Mouse (Mus musculus): Measurements from ENCODE around the gene Gjb2. TPM values are rescaled to one million over a fixed set of nuclear protein-coding genes. Genes with fewer than 3 reads are reported as not detected.

Gene Gjb2
- not detected in 2 replicates for total RNA-seq (2017)

DNA sequence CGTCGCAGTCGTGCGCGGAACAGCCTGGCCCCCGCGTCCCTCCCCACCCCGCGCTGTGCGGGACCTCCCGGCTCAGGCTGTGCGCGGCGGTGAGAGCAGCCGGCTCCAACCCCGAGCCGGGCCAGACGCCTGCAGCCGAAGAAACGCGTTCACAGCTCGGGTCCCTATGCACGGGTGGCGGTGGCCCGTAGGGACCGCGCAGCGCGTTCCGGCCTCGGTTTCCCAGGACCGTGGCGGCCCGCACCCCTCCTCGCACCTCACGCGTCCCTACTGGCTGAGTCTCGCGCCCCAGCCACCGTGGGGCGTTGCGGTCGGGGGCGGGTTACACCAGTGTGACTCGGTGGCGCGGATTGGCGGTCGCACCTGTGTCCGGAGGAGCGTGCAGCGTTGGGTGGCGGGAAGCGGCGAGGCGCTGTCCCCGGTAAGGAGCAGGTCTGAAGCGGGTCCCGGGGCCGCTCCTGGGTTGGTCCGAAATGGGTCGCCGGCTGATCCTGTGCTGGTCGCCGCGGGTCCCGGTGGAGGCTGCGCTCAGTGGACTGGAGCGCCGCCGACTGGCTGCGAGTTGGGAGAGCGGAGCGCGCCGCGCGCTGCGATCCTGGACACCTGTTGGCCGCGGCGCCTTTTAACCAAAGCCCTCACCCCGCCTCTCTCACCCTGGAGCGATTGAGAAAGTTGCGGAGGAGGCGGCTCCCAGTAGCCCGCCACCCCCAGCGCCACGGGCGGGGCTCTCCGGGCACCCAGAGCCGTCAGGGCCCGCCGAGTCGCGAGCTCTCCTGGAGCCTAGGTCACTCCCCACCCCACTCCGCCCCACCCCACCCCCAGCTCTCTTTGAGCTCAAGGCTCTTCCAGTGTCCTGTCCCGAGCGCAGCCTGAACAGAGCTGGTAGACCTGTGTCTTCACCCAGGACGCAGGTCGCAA, at the start of gene Gjb2:
Gene Gjb2, minus strand, starts transcription at position 597 of the 918 bp plus-strand sequence.
- ATAC-seq (replicated peaks; ENCODE audit: low read depth, poor library complexity, severe bottlenecking): peak; percentile 39

GRCm38 (mm10) chr14:57145741-57146140, 41.2 kb upstream of the Gjb2 start:
- no peak for ATAC-seq (replicated peaks; ENCODE audit: low read depth, poor library complexity, severe bottlenecking)

- no peak for ATAC-seq (replicated peaks; ENCODE audit: low read depth, poor library complexity, severe bottlenecking)
These were observed 30.8 kb upstream of the Gjb2 start for GRCm38 (mm10) chr14:57135265-57135664.

- no peak for ATAC-seq (replicated peaks; ENCODE audit: low read depth, poor library complexity, severe bottlenecking)
These were observed 28.7 kb upstream of the Gjb2 start, which contains the start of gene Gjb6 for GRCm38 (mm10) chr14:57133161-57133661. Gene Gjb6 (minus strand): TSS chr14:57133611.

GRCm38 (mm10) chr14:57127383-57127782, 22.9 kb upstream of the Gjb2 start:
- ATAC-seq (replicated peaks; ENCODE audit: low read depth, poor library complexity, severe bottlenecking): no peak

- ATAC-seq (replicated peaks; ENCODE audit: low read depth, poor library complexity, severe bottlenecking): no peak
These were observed 17.8 kb upstream of the Gjb2 start for GRCm38 (mm10) chr14:57122295-57122694.

DNA sequence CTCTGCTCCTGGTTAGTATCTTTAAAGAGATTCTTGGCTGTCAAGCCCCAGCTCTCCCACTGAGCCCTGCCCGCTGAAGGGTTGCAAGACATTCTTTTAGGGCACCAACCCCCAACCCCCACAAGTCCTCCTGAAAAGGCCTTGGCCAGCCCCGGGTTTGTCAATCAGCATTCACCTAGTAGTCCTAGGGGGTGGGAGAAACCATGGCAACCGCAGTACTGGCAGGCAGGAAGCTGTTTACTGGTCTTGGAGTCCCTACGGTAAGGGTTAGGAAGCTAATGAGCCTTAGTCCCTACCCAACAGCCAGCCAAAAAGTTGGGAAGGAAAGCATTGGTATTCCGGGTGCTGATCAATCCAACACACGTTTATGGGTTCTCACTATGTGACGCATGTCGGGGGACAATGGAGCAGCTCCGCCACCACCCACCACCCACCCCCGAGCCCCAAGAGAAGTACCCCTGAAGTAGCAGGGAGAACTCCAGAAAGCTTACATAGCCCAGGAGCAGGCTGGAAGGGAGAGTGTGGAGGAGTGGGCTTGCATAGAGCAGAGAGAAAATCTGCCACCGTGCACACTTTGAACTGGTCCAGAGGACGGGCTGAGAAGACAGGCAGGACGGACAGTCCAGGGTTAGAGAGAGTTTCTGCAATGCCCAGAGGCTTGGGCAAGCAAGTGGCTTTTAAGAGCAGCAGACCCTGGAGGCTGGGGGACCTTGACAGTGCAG, 11.5 kb upstream of the Gjb2 start, which contains the start of gene Gm4491:
Gene Gm4491, minus strand, starts transcription at position 61 of the 722 bp plus-strand sequence.
- ATAC-seq (replicated peaks; ENCODE audit: low read depth, poor library complexity, severe bottlenecking): no peak

DNA sequence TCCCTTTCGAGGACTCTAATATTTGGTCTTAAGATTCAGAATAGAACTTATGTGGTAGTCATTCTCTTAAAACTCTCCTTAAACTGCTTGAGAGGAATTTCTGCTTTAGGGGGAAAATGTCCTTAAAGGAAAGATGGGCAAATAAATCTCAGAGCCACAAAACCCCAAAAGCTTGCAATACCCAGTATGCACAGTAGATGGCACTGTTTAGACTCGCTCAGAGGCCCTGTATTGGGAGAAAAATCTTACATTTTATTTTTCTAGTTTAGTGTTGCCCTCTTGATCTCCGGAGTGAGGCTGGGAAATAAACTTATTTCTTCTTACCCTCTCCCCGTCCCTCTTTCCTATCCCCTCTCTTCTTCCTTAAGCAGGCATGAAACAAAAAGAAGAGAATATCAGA, 4.7 kb upstream of the Gjb2 start:
- ATAC-seq (replicated peaks; ENCODE audit: low read depth, poor library complexity, severe bottlenecking): peak; percentile 61; the same call in 1 of the 2 replicates

- no peak for ATAC-seq (replicated peaks; ENCODE audit: low read depth, poor library complexity, severe bottlenecking)
These were observed 3.4 kb upstream of the Gjb2 start for GRCm38 (mm10) chr14:57107916-57108315.

- no peak for ATAC-seq (replicated peaks; ENCODE audit: low read depth, poor library complexity, severe bottlenecking)
These were observed 2.6 kb upstream of the Gjb2 start for GRCm38 (mm10) chr14:57107091-57107490.

DNA sequence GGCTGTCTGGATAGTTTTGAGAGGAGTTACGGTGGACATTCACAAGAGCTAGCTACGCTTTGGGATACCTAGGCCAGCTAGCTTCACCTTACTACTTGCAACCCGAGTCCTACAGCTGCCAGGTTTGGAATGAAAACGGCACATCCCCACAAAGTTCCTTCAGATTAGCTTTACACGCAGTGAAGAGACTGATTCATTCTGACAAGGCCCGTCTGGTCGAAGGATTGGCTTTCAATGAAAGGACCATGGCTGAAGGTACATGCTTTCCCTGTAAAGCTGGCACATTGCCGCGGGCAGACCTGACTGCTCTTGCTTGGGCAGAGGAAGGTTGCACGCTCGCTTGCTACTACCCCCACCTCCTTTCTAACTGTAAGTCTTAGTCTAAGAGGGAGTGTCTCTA, 1.2 kb upstream of the Gjb2 start:
- no peak for ATAC-seq (replicated peaks; ENCODE audit: low read depth, poor library complexity, severe bottlenecking)

GRCm38 (mm10) chr14:57105111-57105510, 609 bp upstream of the Gjb2 start:
- ATAC-seq (replicated peaks; ENCODE audit: low read depth, poor library complexity, severe bottlenecking): no peak

DNA sequence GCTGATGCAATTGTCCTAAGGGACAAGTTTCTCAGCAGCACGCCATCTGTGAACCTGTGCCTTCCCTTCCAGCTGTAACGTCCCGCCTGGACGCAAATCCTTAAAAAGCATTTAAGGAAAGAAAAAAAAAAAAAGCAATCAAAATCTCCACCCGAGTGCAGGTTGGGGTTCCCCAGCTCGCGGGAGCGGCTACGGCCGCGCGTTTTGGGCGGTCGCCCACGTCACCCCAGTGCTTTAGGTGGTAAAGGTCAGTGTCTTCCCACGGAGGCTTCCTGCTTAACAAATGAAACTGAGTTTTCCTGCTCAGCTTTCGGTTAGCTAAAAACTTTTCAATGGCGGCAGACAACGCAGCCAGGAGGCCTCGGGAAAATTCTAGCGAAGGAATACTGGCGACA, 794 bp downstream of the Gjb2 start:
- ATAC-seq (replicated peaks; ENCODE audit: low read depth, poor library complexity, severe bottlenecking): no peak

DNA sequence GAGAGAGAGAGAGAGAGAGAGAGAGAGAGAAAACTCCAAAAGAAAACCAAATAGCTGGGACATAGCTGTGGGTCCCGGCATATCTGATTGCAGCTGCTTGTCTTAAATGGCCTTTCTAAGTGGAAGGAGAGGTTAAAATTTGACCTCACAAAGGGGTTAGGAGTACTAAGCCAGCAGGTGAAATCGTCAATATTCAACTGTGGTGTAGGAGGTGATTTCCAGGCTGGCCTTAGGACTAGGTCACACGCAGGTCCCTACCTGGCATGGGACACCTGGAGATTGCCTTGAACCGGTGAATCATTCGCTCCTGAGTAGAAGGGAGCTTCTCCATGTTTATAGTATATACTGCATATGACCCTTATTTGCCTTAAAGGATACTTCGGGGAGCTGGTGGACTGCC, 1.4 kb downstream of the Gjb2 start:
- no peak for ATAC-seq (replicated peaks; ENCODE audit: low read depth, poor library complexity, severe bottlenecking)

- ATAC-seq (replicated peaks; ENCODE audit: low read depth, poor library complexity, severe bottlenecking): no peak
These were observed 2.9 kb downstream of the Gjb2 start for GRCm38 (mm10) chr14:57101623-57102022.

- ATAC-seq (replicated peaks; ENCODE audit: low read depth, poor library complexity, severe bottlenecking): peak; percentile 51; the same call in 1 of the 2 replicates
These were observed 8.6 kb downstream of the Gjb2 start for GRCm38 (mm10) chr14:57095855-57096254.

DNA sequence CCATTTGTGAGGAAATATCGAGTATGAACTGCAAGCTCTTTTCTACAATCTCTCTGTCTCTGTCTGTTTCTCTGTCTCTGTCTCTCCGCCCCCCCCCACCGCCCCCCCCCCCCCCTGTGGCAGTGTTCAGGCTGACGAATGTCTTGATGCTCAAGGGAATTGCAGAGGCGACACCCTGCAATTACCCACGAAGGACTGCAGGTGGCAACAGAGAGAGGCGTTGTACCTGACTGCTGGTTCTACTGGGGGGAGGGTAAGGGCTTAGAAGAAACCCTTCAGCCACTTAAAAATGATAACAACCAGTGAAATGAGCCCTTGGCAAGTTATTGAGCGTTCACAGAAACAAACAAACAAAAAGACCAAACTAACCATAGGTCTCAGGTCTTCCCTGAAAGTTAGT, 11.5 kb downstream of the Gjb2 start:
- ATAC-seq (replicated peaks; ENCODE audit: low read depth, poor library complexity, severe bottlenecking): peak; percentile 93

- no peak for ATAC-seq (replicated peaks; ENCODE audit: low read depth, poor library complexity, severe bottlenecking)
These were observed 14.5 kb downstream of the Gjb2 start for GRCm38 (mm10) chr14:57090001-57090400.

DNA sequence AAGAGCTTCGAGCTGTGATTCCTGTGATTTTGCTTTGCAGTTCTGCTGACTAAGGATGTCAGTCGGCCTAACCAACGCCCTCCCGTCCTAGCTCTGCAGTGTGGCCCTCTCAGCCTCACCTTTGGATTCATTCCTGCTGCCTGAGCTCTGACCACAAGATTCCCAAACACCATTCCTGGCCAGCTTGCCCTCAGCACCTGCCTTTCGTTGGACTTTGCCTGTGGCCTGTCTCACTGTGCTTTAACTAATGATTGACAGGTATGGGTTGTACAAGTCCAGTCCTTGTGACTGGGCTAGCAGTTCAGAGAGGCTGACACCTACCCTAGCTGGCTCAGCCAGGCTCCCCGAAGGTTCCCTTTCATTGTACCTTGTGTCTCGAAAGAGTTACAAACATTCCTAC, 15.4 kb downstream of the Gjb2 start:
- no peak for ATAC-seq (replicated peaks; ENCODE audit: low read depth, poor library complexity, severe bottlenecking)

GRCm38 (mm10) chr14:57084180-57084668, 20.3 kb downstream of the Gjb2 start:
- ATAC-seq (replicated peaks; ENCODE audit: low read depth, poor library complexity, severe bottlenecking): no peak; the same call in 1 of the 2 replicates

DNA sequence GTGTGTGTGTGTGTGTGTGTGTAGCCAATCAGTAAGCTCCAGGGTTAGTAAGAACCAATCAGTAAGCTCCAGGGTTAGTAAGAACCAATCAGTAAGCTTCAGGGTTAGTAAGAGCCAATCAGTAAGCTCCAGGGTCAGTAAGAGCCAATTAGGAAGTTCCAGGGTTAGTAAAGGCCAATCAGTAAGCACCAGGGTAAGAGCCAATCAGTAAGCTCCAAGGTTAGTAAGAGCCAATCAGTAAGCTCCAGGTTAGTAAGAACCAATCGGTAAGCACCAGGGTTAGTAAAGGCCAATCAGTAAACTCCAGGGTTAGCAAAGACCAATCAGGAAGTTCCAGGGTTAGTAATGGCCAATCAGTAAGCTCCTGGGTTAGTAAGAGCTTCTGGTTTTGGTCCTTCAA, 21.6 kb downstream of the Gjb2 start:
- no peak for ATAC-seq (replicated peaks; ENCODE audit: low read depth, poor library complexity, severe bottlenecking)
